ENCODE assay signal across 8 mouse cellular contexts in genomic region chr2:15049117-15049873, GRCm38 (mm10). TPM values are rescaled to one million over a fixed set of nuclear protein-coding genes. Genes with fewer than 3 reads are reported as not detected.
DNase-seq lines count a peak whose midpoint lies in the region; ATAC-seq and TF ChIP-seq lines count a peak whose summit lies in the region.

Gene Arl5b (plus strand): TSS chr2:15049395.

- peak within 1 kb of the TSS; percentile 58 for H3K4me2 ChIP-seq in embryonic facial prominence, embryonic 15.5 days (replicated peaks)
- peak within 1 kb of the TSS; percentile 59 for H3K4me2 ChIP-seq in limb, embryonic 13.5 days (replicated peaks)
- H3K4me2 ChIP-seq in midbrain, embryonic 15.5 days, result peak within 1 kb of the TSS; percentile 58

- no peaks in the 10 kb centered on the region for H3K9me3 ChIP-seq in embryonic facial prominence, embryonic 15.5 days (replicated peaks)
- no peaks in the 10 kb centered on the region for H3K9me3 ChIP-seq in limb, embryonic 13.5 days
- H3K9me3 ChIP-seq in midbrain, embryonic 15.5 days, result no peaks in the 10 kb centered on the region

- WGBS in embryonic facial prominence, embryonic 15.5 days, result 8% methylated on average over 20 of the region's 20 CpGs
- WGBS in limb, embryonic 13.5 days, result 8% methylated on average over 20 of the region's 20 CpGs
- 8% methylated on average over 20 of the region's 20 CpGs for WGBS in midbrain, embryonic 15.5 days

- peak; percentile 91 for DNase-seq in A20 (ENCODE audit: low read depth, low spot score)
- peak; percentile 96 for DNase-seq in heart, adult 8-10 months (ENCODE audit: low spot score)
- peak; percentile 96 for DNase-seq in kidney, adult 9 months
- DNase-seq in spleen, adult 18-20 months, result peak; percentile 75 to 82

- TF ChIP-seq CTCF in bone marrow macrophage, adult 2 months (IDR thresholded peaks at IDR 0.05; ENCODE audit: low read depth, low read length), result no peak

- H3K27ac ChIP-seq in bone marrow macrophage, adult 2 months (ENCODE audit: insufficient read depth, low read depth, low read length), result peak within 1 kb of the TSS; percentile 17; the same call in 1 of the 2 replicates
- peak within 1 kb of the TSS; percentile 68; the same call in 1 of the 2 replicates for H3K27ac ChIP-seq in embryonic facial prominence, embryonic 15.5 days (replicated peaks)
- H3K27ac ChIP-seq in limb, embryonic 13.5 days, result no peak within 1 kb of the TSS
- peak within 1 kb of the TSS; percentile 76 for H3K27ac ChIP-seq in midbrain, embryonic 15.5 days

- H3K4me3 ChIP-seq in bone marrow macrophage, adult 2 months (ENCODE audit: insufficient read depth, low read length), result peak within 1 kb of the TSS; percentile 83
- H3K4me3 ChIP-seq in embryonic facial prominence, embryonic 15.5 days (replicated peaks), result peak within 1 kb of the TSS; percentile 69
- peak within 1 kb of the TSS; percentile 68 for H3K4me3 ChIP-seq in limb, embryonic 13.5 days
- peak within 1 kb of the TSS; percentile 63 for H3K4me3 ChIP-seq in midbrain, embryonic 15.5 days

- peaks cover 5% of the 10 kb centered on the region for H3K4me1 ChIP-seq in bone marrow macrophage, adult 2 months (ENCODE audit: control insufficient read depth, insufficient read depth, low read length)
- peaks cover 9% of the 10 kb centered on the region for H3K4me1 ChIP-seq in embryonic facial prominence, embryonic 15.5 days
- H3K4me1 ChIP-seq in limb, embryonic 13.5 days, result peaks cover 11% of the 10 kb centered on the region; the same call in 1 of the 2 replicates
- H3K4me1 ChIP-seq in midbrain, embryonic 15.5 days, result peaks cover 21% of the 10 kb centered on the region

- no peak for TF ChIP-seq POLR2A in bone marrow macrophage, adult 2 months (IDR thresholded peaks at IDR 0.05; ENCODE audit: borderline replicate concordance, low read depth, low read length)

- H3K9ac ChIP-seq in embryonic facial prominence, embryonic 15.5 days, result peak within 1 kb of the TSS; percentile 57
- peak within 1 kb of the TSS; percentile 73 for H3K9ac ChIP-seq in limb, embryonic 13.5 days
- peak within 1 kb of the TSS; percentile 65 for H3K9ac ChIP-seq in midbrain, embryonic 15.5 days

- H3K36me3 ChIP-seq in embryonic facial prominence, embryonic 15.5 days, result no peaks in the 10 kb centered on the region
- no peaks in the 10 kb centered on the region for H3K36me3 ChIP-seq in limb, embryonic 13.5 days
- no peaks in the 10 kb centered on the region for H3K36me3 ChIP-seq in midbrain, embryonic 15.5 days (replicated peaks)

- peak; percentile 94 for ATAC-seq in embryonic facial prominence, embryonic 15.5 days (ENCODE audit: insufficient number of reproducible peaks, low FRiP score, low TSS enrichment, low read depth)
- ATAC-seq in limb, embryonic 13.5 days (ENCODE audit: low FRiP score, low read depth), result peak; percentile 97
- peak; percentile 99 for ATAC-seq in midbrain, embryonic 15.5 days (replicated peaks)

- no peaks in the 10 kb centered on the region for H3K27me3 ChIP-seq in embryonic facial prominence, embryonic 15.5 days
- no peaks in the 10 kb centered on the region for H3K27me3 ChIP-seq in limb, embryonic 13.5 days
- H3K27me3 ChIP-seq in midbrain, embryonic 15.5 days (replicated peaks), result no peaks in the 10 kb centered on the region; the same call in 1 of the 2 replicates

RNA-seq across cellular contexts. Expression of gene Arl5b, which starts in this region (rescaled TPM):
- 9.7 and 12.3 TPM in 2 replicates for polyA plus RNA-seq in bone marrow macrophage, adult 2 months (2012; ENCODE audit: insufficient read depth, insufficient read length, missing spikeins)
- 29.2 and 29.5 TPM in 2 replicates for polyA plus RNA-seq in embryonic facial prominence, embryonic 15.5 days (2015; fragmentation: Nextera tagmentation; extraction: Ambion mirVana)
- 10 to 100 TPM; 17.6 to 26.7 (median 21.9) TPM for total RNA-seq in heart, adult 8-10 months (2022)
- polyA plus RNA-seq in limb, embryonic 13.5 days (2015; fragmentation: Nextera tagmentation; extraction: Ambion mirVana), result 45.7 and 47.9 TPM in 2 replicates
- 31.0 and 36.1 TPM in 2 replicates for polyA plus RNA-seq in midbrain, embryonic 15.5 days (2015; fragmentation: Nextera tagmentation; extraction: Ambion mirVana)
